ENCODE assay signal across 8 mouse cellular contexts in the genomic region with DNA sequence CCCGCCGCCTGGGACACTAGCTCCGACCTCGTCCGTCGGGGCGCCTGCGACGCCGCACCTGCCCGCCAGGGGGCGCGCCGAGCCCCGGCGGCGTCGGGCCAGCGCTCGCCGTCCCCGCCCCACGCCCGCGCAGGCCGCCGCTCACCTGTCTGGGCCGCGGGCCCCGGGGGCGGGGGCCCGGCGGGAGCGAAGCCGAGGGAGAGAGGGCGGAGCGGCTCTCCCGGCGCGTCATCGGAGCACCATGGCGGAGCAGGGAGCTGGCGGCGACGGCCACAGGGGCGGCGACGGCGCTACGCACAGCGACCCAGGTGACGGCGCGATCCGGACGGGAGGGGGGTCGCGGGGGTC. TPM values are rescaled to one million over a fixed set of nuclear protein-coding genes. Genes with fewer than 3 reads are reported as not detected.
DNase-seq lines count a peak whose midpoint lies in the region; ATAC-seq and TF ChIP-seq lines count a peak whose summit lies in the region.

No protein-coding gene starts in this region.

- peak overlapping the region; percentile 57 for H3K9ac ChIP-seq in embryonic facial prominence, embryonic 12.5 days
- peak overlapping the region; percentile 80 for H3K9ac ChIP-seq in heart, embryonic 14.5 days (ENCODE audit: low read length)
- peak overlapping the region; percentile 91 for H3K9ac ChIP-seq in kidney, postnatal 0 days (ENCODE audit: low read depth, low read length)
- H3K9ac ChIP-seq in lung, embryonic 14.5 days = peak overlapping the region; percentile 63

- peak; percentile 81 for DNase-seq in CD4-positive, CD25-positive, alpha-beta regulatory T cell, adult 2 months (ENCODE audit: low read depth, low spot score)
- peak; percentile 63 for DNase-seq in kidney, postnatal 0 days (ENCODE audit: low spot score)
- DNase-seq in lung, embryonic 14.5 days = peak; percentile 75
- DNase-seq in ovary, adult 18-20 months (ENCODE audit: low spot score) = peak; percentile 32
- DNase-seq in thymus, postnatal 36 days = peak; percentile 50 to 73

- peak; percentile 24; the same call in 1 of the 2 replicates for TF ChIP-seq CTCF in kidney, postnatal 0 days (IDR thresholded peaks at IDR 0.05; ENCODE audit: low read depth)
- 0 out of 2 replicates have a peak, but pooled peaks have one; percentile 1 for TF ChIP-seq CTCF in lung, embryonic 14.5 days (IDR thresholded peaks at IDR 0.05; ENCODE audit: low read depth)

- under 1% methylated on average over 42 of the region's 58 CpGs for WGBS in embryonic facial prominence, embryonic 12.5 days
- 1% methylated on average over 32 of the region's 58 CpGs for WGBS in heart, embryonic 14.5 days
- WGBS in kidney, postnatal 0 days = 0% methylated on average over 25 of the region's 58 CpGs
- under 1% methylated on average over 57 of the region's 58 CpGs for WGBS in lung, embryonic 14.5 days

- H3K4me3 ChIP-seq in embryonic facial prominence, embryonic 12.5 days = peak overlapping the region; percentile 73
- H3K4me3 ChIP-seq in heart, embryonic 14.5 days (ENCODE audit: control insufficient read depth in 1 of 2, insufficient read depth in 1 of 2, low read depth in 1 of 2, low read length in 2 of 2) = peak overlapping the region; percentile 63 to 77
- peak overlapping the region; percentile 89 for H3K4me3 ChIP-seq in kidney, postnatal 0 days (replicated peaks; ENCODE audit: low read depth, low read length)
- peak overlapping the region; percentile 72 for H3K4me3 ChIP-seq in lung, embryonic 14.5 days (ENCODE audit: low read depth, low read length)

- peak overlapping the region; percentile 97 for H3K4me2 ChIP-seq in embryonic facial prominence, embryonic 12.5 days (replicated peaks)
- peak overlapping the region; percentile 91 for H3K4me2 ChIP-seq in heart, embryonic 14.5 days (ENCODE audit: low read length)
- H3K4me2 ChIP-seq in kidney, postnatal 0 days (ENCODE audit: low read length) = peak overlapping the region; percentile 86
- H3K4me2 ChIP-seq in lung, embryonic 14.5 days = peak overlapping the region; percentile 93

- no peaks in the 10 kb centered on the region for H3K4me1 ChIP-seq in embryonic facial prominence, embryonic 12.5 days
- H3K4me1 ChIP-seq in heart, embryonic 14.5 days (ENCODE audit: control insufficient read depth in 2 of 2, insufficient read depth in 2 of 2, low read length in 2 of 2) = no peaks in the 10 kb centered on the region; a peak in 1 of 4 replicates
- H3K4me1 ChIP-seq in kidney, postnatal 0 days (replicated peaks; ENCODE audit: insufficient read depth, low read length) = no peaks in the 10 kb centered on the region
- H3K4me1 ChIP-seq in lung, embryonic 14.5 days (ENCODE audit: insufficient read depth) = no peaks in the 10 kb centered on the region

- H3K27ac ChIP-seq in embryonic facial prominence, embryonic 12.5 days = no peak overlapping the region
- H3K27ac ChIP-seq in heart, embryonic 14.5 days (replicated peaks in 1 of 2; ENCODE audit: control insufficient read depth in 1 of 2, insufficient read depth in 1 of 2, low read depth in 2 of 2, low read length in 2 of 2) = no peak overlapping the region
- peak overlapping the region; percentile 87 for H3K27ac ChIP-seq in kidney, postnatal 0 days
- 0 out of 2 replicates have a peak overlapping the region, but pooled peaks have one; percentile 63 for H3K27ac ChIP-seq in lung, embryonic 14.5 days (ENCODE audit: low read depth)

- no peaks in the 10 kb centered on the region for H3K36me3 ChIP-seq in embryonic facial prominence, embryonic 12.5 days
- peaks cover under 1% of the 10 kb centered on the region; the same call in 1 of the 2 replicates for H3K36me3 ChIP-seq in heart, embryonic 14.5 days (ENCODE audit: control insufficient read depth, insufficient read depth, low read length)
- H3K36me3 ChIP-seq in kidney, postnatal 0 days (ENCODE audit: insufficient read depth, low read length) = peaks cover under 1% of the 10 kb centered on the region; the same call in 1 of the 2 replicates
- no peaks in the 10 kb centered on the region for H3K36me3 ChIP-seq in lung, embryonic 14.5 days (ENCODE audit: insufficient read depth)

- peaks cover 37% of the 10 kb centered on the region for H3K27me3 ChIP-seq in embryonic facial prominence, embryonic 12.5 days
- peaks cover 13% of the 10 kb centered on the region; the same call in 1 of the 2 replicates for H3K27me3 ChIP-seq in heart, embryonic 14.5 days (ENCODE audit: control insufficient read depth, insufficient read depth, low read length)
- H3K27me3 ChIP-seq in kidney, postnatal 0 days (ENCODE audit: insufficient read depth, low read length) = no peaks in the 10 kb centered on the region
- peaks cover 35% of the 10 kb centered on the region for H3K27me3 ChIP-seq in lung, embryonic 14.5 days (ENCODE audit: insufficient read depth, low read length)

- peak; percentile 76 for ATAC-seq in activated CD4-positive, CD25-positive, alpha-beta regulatory T cell, adult 4 months
- ATAC-seq in embryonic facial prominence, embryonic 12.5 days (ENCODE audit: insufficient number of reproducible peaks, insufficient read depth, low FRiP score, low TSS enrichment) = peak; percentile 74
- ATAC-seq in heart, embryonic 14.5 days (ENCODE audit: insufficient number of reproducible peaks, insufficient read depth, low FRiP score, low read depth) = peak; percentile 49; the same call in 1 of the 2 replicates
- ATAC-seq in kidney, postnatal 0 days (replicated peaks; ENCODE audit: low FRiP score, low read depth) = peak; percentile 91
- ATAC-seq in lung, embryonic 14.5 days (ENCODE audit: insufficient read depth) = peak; percentile 87

- no peaks in the 10 kb centered on the region for H3K9me3 ChIP-seq in embryonic facial prominence, embryonic 12.5 days
- no peaks in the 10 kb centered on the region for H3K9me3 ChIP-seq in heart, embryonic 14.5 days (ENCODE audit: control insufficient read depth, low read length)
- no peaks in the 10 kb centered on the region for H3K9me3 ChIP-seq in kidney, postnatal 0 days (replicated peaks; ENCODE audit: low read length)
- H3K9me3 ChIP-seq in lung, embryonic 14.5 days (ENCODE audit: low read depth, low read length) = no peaks in the 10 kb centered on the region

RNA-seq across cellular contexts. Expression of a gene that starts 0.5 kb away (rescaled TPM):
- 1 to 10 TPM; 4.8 to 5.2 TPM for polyA plus RNA-seq in activated CD4-positive, CD25-positive, alpha-beta regulatory T cell, adult 4 months (2017; shearing (Covaris generic))
- 7.9 and 11.5 TPM in 2 replicates for polyA plus RNA-seq in embryonic facial prominence, embryonic 12.5 days (2016; fragmentation: Nextera tagmentation; extraction: Ambion mirVana)
- 5.2 and 6.6 TPM in 2 replicates for polyA plus RNA-seq in heart, embryonic 14.5 days (2014; fragmentation: Nextera tagmentation; extraction: Ambion mirVana)
- 31.2 and 35.4 TPM in 2 replicates for polyA plus RNA-seq in kidney, postnatal 0 days (2015; fragmentation: Nextera tagmentation; extraction: Ambion mirVana)
- 9.3 and 9.5 TPM in 2 replicates for polyA plus RNA-seq in lung, embryonic 14.5 days (2014; fragmentation: Nextera tagmentation; extraction: Ambion mirVana)

Comparison
In these comparisons a context has a peak if more than half of its experiments do, and no peak if none do; other contexts are left out.
1. H3K27ac ChIP-seq: peak in kidney, postnatal 0 days (single experiment) and lung, embryonic 14.5 days (single experiment); none in embryonic facial prominence, embryonic 12.5 days (single experiment) and heart, embryonic 14.5 days (0 of 2).
2. Peak in every context shown above with its lines, with median percentiles within 50 percentile points of each other: DNase-seq, ATAC-seq, H3K4me2 ChIP-seq, H3K4me3 ChIP-seq and H3K9ac ChIP-seq.